Mouse (Mus musculus): ENCODE data around the gene Crocc.

Gene Crocc

DNA sequence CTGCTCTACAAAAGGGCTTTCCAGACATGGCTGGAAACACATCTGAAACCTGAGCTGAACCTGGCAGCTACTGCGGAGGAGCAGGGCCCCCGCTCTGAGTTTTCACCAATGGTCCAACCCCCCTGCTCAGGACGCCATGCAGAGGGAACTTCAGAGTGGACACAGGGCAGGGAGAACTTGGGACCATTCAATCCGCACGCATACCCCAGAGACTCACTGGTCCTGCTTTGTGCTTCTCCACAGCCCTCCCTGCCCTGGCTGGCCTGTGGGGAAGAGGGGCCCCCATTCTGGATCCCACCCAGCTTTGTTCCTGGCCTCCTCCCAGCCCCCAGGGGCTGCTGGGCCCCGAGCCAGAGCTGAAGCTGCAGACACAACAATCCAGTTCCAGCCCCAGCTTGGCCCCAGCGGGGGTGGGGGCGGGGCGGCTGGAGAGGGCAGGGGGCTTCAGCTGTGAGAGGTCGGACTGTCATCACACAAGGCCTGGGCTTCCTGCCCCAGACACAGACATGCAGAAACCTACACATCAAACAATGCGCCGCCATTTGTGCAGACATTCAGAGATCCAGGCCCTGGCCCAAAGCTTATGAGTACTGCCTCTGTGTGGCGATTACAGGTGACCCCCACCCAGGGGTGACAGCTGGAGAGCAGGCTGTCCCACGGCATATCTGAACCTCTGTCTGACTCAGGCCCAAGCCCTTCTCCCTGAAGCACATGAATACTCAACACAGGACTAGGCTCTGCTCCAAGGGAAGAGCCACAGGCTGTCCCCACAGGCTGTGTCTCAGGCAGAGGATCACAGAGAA lies 39.3 kb downstream of the Crocc start:
- no peak for DNase-seq (ENCODE audit: low read depth, low spot score)

DNA sequence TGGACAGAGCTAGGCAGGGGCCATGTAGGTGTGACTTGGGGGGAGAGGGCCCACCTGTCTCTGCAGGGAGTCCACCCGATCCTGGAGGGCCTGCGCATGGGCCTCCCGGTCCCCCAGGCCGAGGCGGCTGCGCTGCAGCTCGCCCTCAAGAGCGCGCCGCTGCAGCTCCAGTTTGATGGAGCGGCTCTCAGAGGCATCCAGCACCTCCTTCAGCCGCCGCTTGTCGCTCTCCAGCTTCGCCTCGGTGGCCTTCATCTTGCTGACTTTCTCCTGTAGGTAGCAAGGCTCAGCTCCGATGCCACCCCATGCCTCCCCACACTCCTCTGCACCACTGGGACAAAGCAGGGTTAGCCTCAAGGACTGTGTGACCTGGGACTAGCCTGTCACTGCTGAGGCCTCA lies 40.1 kb downstream of the Crocc start:
- no peak for DNase-seq (ENCODE audit: low read depth, low spot score)

GRCm38 (mm10) chr4:141017657-141018436 lies 42.5 kb downstream of the Crocc start:
- DNase-seq (ENCODE audit: low read depth, low spot score), result no peak

GRCm38 (mm10) chr4:141016311-141016710 lies 44.0 kb downstream of the Crocc start:
- no peak for DNase-seq (ENCODE audit: low read depth, low spot score)

DNA sequence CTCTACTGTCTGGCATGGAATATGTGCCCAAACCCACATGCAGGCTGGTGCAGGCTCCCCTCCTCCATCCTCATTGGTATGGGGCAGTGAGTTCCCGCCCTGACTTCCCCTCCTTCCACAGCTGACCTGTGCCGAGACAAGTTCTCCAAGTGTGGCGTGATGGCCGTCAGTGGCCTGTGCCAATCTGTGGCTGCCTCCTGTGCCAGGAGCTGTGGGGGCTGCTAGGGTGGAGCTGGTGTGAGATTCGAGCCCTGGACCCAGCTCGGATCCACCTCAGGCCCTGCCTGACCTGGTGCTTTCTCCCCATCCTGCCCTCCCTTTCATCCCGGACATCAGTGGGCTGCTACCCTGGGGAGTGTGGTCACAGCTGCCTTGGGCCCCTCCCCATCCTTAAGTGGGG lies 45.0 kb downstream of the Crocc start:
- DNase-seq (ENCODE audit: low read depth, low spot score), result no peak

DNA sequence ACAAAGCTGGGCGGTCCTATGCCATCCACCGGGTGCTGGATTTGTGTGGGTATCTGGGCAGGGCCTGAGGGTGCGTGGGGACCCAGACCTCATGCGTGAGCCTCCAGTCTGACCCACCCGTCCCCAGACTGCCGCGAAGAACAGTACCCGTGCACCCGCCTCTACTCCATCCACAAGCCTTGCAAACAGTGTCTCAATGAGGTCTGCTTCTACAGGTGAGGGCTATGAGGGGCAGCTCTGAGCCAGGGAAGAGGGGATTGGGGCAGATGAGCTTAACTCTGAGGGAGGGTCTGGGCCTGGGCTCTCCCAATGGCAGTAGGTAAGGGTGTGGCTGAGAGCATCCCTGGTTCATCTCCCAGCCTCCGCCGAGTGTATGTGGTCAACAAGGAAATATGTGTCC lies 45.5 kb downstream of the Crocc start:
- no peak for DNase-seq (ENCODE audit: low read depth, low spot score)

- DNase-seq (ENCODE audit: low read depth, low spot score), result no peak
These were observed 46.2 kb downstream of the Crocc start for GRCm38 (mm10) chr4:141014114-141014513.

- no peak for DNase-seq (ENCODE audit: low read depth, low spot score)
These were observed 47.8 kb downstream of the Crocc start for GRCm38 (mm10) chr4:141012558-141012957.

DNA sequence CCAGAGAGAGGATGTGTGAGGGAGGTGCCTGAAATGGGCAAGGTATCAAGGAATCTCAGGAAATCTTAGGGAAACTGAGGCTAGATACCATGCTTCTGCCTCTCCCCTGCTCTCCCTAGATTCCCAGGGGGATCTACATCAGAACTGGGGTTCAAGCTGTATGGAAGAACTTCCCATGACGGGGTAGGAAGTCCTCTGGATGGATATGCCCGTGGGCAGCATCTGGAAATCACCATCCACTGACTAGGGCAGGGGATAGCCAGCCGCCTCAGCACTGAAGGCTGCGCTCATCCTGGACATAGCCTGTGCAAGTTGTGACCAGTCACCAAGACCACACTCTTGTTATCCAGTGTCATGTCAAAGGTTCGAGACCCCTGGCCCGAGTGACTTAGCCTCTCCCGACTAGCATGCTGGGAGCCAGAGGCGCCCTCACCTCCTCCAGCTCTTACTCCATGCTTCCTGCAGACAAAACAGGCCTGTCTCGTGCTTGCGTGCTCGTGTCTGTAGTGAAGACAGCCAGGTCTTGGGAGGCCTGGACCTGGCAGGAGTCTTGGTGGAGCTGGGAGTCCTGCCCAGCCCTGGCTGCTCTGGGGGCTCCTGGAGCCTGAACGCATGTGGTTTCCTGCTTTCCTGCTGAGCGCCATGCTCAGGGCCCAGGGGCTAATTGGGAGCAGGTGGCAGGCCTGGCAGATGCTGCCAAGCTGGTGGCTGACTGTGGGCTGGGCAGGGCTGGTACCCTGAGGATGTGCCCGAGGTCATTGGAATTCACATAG lies 48.6 kb downstream of the Crocc start:
- DNase-seq (ENCODE audit: low read depth, low spot score), result no peak

DNA sequence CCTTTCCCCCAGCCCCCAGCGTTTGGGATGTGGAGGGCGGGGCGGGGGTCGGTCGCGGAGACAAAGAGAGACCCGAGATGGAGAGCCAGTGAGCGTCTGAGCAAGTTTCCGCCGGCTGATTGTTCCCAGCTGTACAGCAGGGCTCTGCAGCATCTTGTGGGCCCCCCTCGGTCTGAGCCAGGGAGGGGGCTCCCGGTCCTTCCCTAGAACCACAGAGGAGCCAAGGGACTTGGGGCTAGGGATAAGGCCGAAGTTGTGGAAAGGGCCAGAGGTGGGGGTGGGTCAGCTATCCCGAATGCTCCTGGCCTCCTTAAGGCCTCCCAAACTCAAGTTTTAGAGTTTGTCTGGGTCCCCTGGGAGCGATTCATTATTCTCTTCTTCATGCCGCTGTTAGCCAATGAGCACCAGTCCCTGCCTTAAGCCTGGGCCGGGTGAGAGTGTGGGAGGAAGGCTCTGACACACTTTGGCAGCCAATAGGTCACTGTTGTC lies 49.4 kb downstream of the Crocc start:
- DNase-seq (ENCODE audit: low read depth, low spot score), result no peak

- DNase-seq (ENCODE audit: low read depth, low spot score), result no peak
These were observed 49.8 kb downstream of the Crocc start for GRCm38 (mm10) chr4:141010526-141010925.

GRCm38 (mm10) chr4:141010118-141010517 lies 50.2 kb downstream of the Crocc start, which contains the start of gene Mfap2:
Mfap2 (plus strand) TSS chr4:141010418.
- DNase-seq (ENCODE audit: low read depth, low spot score), result no peak

DNA sequence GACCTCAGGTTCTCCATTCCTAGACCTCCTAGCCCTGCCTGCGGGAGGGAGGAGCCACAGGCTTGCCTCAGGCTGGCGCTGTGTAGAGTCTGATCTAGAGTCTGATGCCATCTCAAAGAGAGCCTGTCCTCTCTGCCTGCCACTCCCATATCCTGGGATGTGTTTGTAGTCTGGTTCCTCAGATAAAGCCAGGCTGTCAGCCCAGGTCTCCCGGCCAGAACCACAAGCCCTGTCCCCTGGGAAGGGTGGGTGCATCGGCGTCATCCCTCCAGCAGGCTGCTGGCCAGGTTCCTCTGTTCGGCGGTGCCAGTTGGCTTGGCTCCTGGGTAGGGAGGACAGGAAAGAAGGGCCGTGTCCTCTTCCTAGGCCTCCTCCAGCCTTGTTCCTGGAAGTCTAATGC lies 52.3 kb downstream of the Crocc start:
- no peak for DNase-seq (ENCODE audit: low read depth, low spot score)

DNA sequence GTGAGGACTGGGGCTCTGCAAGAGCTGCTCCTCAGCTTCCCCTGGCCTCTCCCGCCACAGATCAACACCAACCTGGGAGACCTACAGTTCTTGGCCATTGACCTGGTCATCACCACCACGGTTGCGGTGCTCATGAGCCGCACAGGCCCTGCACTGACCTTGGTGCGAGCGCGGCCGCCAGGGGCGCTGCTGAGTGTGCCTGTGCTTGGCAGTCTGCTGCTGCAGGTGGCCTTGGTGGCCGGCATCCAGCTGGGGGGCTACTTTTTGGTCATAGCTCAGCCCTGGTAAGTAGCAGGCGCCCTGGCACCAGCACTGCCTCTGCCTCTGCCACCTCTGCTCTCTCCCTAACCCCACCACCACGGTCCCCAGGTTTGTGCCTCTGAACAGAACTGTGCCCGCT lies 54.4 kb downstream of the Crocc start:
- DNase-seq (ENCODE audit: low read depth, low spot score), result no peak

- DNase-seq (ENCODE audit: low read depth, low spot score), result no peak
These were observed 63.5 kb downstream of the Crocc start for GRCm38 (mm10) chr4:140996812-140997211.

DNA sequence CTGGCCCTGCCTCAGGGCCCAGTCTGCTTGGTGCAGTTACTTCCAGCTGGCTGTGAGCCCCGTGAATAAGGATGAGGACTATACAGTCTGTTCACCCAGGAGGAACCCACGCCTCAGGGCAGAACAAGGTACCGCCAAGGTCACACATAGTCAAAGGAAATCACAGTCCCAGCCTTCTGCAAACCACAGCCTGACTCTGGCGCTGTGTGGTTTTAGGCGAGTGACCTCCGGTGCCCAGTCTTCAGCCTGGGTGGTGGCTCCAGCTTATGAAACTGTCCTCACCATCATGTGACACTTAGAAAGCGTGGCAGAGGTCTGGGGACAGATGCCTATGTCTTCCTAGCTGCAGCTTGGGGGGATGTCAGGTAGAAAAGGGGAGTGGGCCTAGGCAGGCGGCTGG lies 64.5 kb downstream of the Crocc start:
- no peak for DNase-seq (ENCODE audit: low read depth, low spot score)

DNA sequence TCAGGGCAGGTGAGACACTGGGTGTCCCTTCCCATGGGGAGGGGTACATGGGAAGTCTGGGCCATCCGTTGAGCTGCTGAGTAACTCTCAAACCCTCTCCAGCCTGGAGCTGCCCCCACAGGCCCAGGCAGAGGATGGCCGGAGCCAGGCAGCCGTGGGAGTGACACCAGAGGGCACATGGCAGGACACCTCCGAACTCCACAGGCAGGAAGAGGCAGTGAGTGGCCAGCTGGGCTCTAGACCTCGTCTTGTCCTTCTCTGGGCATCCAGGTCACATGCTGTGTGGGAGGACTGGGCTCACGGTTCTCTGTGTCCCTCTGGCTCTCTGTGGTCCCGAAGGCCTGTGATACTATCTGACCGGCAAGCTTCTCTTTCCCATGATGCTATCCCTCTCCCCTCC lies 66.5 kb downstream of the Crocc start:
- no peak for DNase-seq (ENCODE audit: low read depth, low spot score)

GRCm38 (mm10) chr4:140992215-140992614 lies 68.1 kb downstream of the Crocc start:
- DNase-seq (ENCODE audit: low read depth, low spot score), result no peak

GRCm38 (mm10) chr4:140989447-140989846 lies 70.9 kb downstream of the Crocc start:
- no peak for DNase-seq (ENCODE audit: low read depth, low spot score)

DNA sequence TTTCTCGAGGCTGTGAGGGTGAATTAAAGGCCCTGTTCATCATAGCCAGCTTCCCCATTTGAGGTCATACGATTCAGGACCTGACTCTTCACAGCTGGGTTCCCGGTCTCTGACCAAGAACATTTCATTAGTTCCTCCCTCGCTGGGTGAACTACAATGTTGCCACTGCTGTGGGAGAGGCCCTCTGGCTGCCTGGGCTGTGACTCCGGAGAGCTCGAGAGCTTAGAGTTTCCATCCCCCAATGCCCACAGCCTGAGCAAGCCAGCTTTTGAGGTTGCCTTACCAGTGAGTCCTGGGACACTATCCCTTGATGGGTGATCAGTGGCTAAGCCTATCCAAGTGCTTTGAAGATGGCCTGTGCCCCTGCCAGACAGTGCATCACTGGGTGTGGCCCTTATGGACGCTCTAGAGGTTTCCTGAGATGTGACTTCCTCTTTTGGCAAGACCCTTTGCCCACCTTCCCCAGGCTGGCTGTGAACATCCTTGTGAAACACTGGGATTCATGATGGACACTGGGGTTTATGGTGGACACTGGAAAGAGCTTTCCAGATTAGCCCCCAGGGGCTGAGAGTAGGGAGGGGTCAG lies 71.6 kb downstream of the Crocc start:
- peak; percentile 42 for DNase-seq (ENCODE audit: low read depth, low spot score)

DNA sequence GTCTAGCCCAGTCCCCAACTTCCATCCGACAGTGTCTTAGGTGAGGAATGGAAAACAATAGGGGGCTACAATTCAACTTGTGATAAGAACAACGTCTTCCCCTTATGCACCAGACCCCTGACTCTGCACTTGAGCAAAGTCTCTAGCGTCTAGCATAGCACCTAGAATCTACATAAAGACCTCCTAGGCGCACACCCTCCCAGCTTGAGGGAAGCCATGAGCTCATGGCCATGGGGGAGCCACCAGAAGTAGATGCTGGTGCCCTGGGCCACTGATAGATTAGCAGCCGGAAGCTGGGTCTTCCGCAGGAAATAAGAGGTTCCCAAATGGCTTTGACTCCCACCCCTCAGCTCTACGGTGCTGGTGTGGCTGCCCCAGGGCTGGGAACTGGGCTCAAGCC lies 72.9 kb downstream of the Crocc start:
- DNase-seq (ENCODE audit: low read depth, low spot score), result peak; percentile 56
